Mouse (Mus musculus): ENCODE results near the gene Nps.

- TF ChIP-seq CTCF (IDR thresholded peaks at IDR 0.05; ENCODE audit: extremely low read depth, insufficient read length, insufficient replicate concordance, low read depth, low read length) = no peak
- no peak for TF ChIP-seq POLR2A (IDR thresholded peaks at IDR 0.05; ENCODE audit: low read depth, low read length)
These were observed 12.5 kb downstream of the Nps start for GRCm38 (mm10) chr7:135271011-135271410.

Measured in small intestine, adult 2 months (tissue).